Mouse (Mus musculus): ENCODE measurements around the gene Shisa9.

- TF ChIP-seq CTCF (IDR thresholded peaks at IDR 0.05; ENCODE audit: low read depth, low read length) (no peak), POLR2A (IDR thresholded peaks at IDR 0.05; ENCODE audit: borderline replicate concordance, low read depth, low read length) (no peak)
Measured at GRCm38 (mm10) chr16:12012747-12013146, 28.8 kb downstream of the Shisa9 start.
